Mouse (Mus musculus) forebrain, embryonic 16.5 days (tissue): ENCODE data around the gene Uhrf1bp1. TPM values are rescaled to one million over a fixed set of nuclear protein-coding genes. Genes with fewer than 3 reads are reported as not detected.

Experiments used
- ATAC-seq: fragments of 200-750 bp; cut with Nextera tagmentation; 2 replicates; pipeline ENCODE4 v1.8.0; 2017; ENCODE audit warnings: mild to moderate bottlenecking, moderate library complexity
- H3K27ac ChIP-seq: fragments of 300-500 bp; sonication (generic); 2 replicates; pipeline ENCODE4 v1.5.1; 2014; ENCODE audit warnings: low read length, control low read depth
- H3K27me3 ChIP-seq: fragments of 300-500 bp; sonication (generic); replicated peaks from 2 replicates; pipeline ENCODE4 v1.6.1; 2014; ENCODE audit warnings: low read length; ENCODE audit not compliant: control insufficient read depth, insufficient read depth
- H3K36me3 ChIP-seq: fragments of 300-500 bp; sonication (generic); 2 replicates; pipeline ENCODE4 v1.6.1; 2014; ENCODE audit not compliant: control insufficient read depth, insufficient read depth
- H3K4me1 ChIP-seq: fragments of 300-500 bp; sonication (generic); replicated peaks from 2 replicates; pipeline ENCODE4 v1.6.1; 2014; ENCODE audit warnings: low read length; ENCODE audit not compliant: control insufficient read depth, insufficient read depth
- H3K4me2 ChIP-seq: fragments of 300-500 bp; sonication (generic); 2 replicates; pipeline ENCODE4 v1.6.1; 2014; ENCODE audit warnings: mild to moderate bottlenecking, low read length, control low read depth
- H3K4me3 ChIP-seq: fragments of 300-500 bp; sonication (generic); replicated peaks from 2 replicates; pipeline ENCODE4 v1.5.1; 2014; ENCODE audit warnings: mild to moderate bottlenecking, low read length, control low read depth
- H3K9ac ChIP-seq: fragments of 300-500 bp; sonication (generic); replicated peaks from 2 replicates; pipeline ENCODE4 v1.6.1; 2014; ENCODE audit warnings: low read depth, low read length, control low read depth
- H3K9me3 ChIP-seq: fragments of 300-500 bp; sonication (generic); 2 replicates; pipeline ENCODE4 v1.6.1; 2016; ENCODE audit warnings: low read length; ENCODE audit not compliant: control insufficient read depth
- WGBS: fragments of 180-500 bp; shearing (Covaris S2); extraction: QIAGEN DNeasy Blood & Tissue Kit; methylation state at CpG from one replicate; pipeline ENCODE4 v1.1.7; 2014; 5-methylcytosine and 5-hydroxymethylcytosine counted together
- polyA plus RNA-seq: library from polyadenylated mRNA; unstranded; fragments of >200 nt; fragmentation: Nextera tagmentation; extraction: Ambion mirVana; gene quantifications from 2 replicates; pipeline ENCODE4 v1.2.1, GENCODE M21; 2015

Uhrf1bp1 gene
- polyA plus RNA-seq, 1 experiment from 2014 or later: 6.8 TPM

DNA sequence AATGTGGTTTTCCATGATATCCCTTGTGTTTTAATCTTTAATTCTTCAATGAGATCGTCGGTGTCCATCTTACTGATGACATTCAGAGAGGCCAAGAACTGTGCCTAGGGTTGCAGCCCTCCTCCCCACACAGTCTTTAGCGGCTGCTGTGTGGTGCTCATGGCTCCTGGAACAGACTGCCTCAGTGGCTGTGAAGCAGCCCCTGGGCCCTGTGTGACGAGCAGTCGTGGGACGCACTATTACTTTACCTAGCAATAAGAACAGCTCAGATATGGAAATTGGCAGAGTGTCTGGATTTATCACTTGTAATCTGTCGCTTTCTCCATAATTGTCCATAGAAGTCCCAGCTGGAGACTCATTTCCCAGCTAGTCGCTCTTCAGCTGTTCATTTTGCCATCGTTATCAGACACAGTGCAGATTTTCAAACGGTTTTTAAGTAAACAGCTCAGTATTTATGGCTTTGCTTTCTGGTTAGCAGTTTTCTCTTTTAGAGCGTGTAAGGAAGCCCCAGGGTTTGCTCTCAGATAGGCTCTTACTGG lies 66.0 kb downstream of the Uhrf1bp1 start:
- Histone ChIP-seq H3K4me1 (peaks cover 11% of the 10 kb centered on the region), H3K36me3 (no peaks in the 10 kb centered on the region), H3K27me3 (no peaks in the 10 kb centered on the region), H3K9ac (no peak overlapping the region), H3K4me2 (no peak overlapping the region), H3K27ac (peak overlapping the region; percentile 56), H3K9me3 (no peaks in the 10 kb centered on the region), H3K4me3 (no peak overlapping the region)
- ATAC-seq: no peak
- WGBS: 63% methylated on average over 11 of the region's 11 CpGs

DNA sequence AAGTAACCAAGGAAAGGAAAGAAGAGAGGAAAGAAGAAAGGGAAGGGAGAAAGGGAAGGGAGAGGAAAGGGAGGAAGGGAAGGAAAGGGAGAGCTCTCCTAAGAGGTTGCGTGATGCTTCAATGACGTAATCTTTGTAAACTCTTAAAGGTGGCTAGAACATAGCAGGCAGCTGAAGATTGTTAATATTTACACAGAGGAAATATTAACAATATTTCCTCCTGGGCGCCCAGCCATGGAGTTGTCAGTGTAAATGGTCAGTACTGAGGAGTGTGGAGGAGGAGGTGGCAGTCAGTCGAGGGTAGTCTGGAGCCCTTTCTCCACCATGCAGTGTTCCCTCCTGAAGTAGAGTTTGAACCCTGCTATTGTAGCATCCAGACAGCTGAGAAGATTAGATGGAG lies 68.8 kb downstream of the Uhrf1bp1 start:
- WGBS: 87% methylated on average over 4 of the region's 4 CpGs
- ATAC-seq: no peak
- no peaks in the 10 kb centered on the region for H3K36me3 ChIP-seq

DNA sequence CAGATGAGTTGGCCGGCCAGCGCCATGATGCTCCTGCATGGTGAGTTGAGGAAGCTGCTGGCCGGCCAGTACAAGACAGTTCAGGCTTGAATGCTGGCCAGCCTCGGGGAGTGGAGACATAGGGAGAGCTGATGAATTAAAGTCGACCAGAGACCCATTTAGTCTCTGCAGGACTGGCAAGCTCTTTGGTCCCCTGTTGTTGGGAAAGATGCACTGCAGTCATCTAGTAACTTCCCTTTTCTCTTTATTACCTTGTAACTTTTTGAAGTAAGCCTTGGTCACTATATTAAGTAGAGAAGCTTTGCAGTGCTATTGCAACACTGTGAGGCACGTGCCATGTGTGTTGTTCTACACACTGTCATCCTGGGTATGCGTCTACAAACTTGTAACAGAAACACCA lies 69.3 kb downstream of the Uhrf1bp1 start:
- Histone ChIP-seq H3K4me2 (no peak overlapping the region), H3K36me3 (no peaks in the 10 kb centered on the region), H3K9ac (no peak overlapping the region), H3K27ac (no peak overlapping the region), H3K27me3 (no peaks in the 10 kb centered on the region), H3K4me3 (no peak overlapping the region), H3K4me1 (peaks cover 11% of the 10 kb centered on the region), H3K9me3 (no peaks in the 10 kb centered on the region)
- 79% methylated on average over 7 of the region's 7 CpGs for WGBS
- no peak for ATAC-seq

More for the DNA sequence above, 68.8 kb downstream of the Uhrf1bp1 start:
- Histone ChIP-seq H3K4me2 (no peak overlapping the region), H3K27me3 (no peaks in the 10 kb centered on the region), H3K9me3 (no peaks in the 10 kb centered on the region), H3K9ac (no peak overlapping the region), H3K27ac (no peak overlapping the region), H3K4me3 (no peak overlapping the region), H3K4me1 (peaks cover 11% of the 10 kb centered on the region)

DNA sequence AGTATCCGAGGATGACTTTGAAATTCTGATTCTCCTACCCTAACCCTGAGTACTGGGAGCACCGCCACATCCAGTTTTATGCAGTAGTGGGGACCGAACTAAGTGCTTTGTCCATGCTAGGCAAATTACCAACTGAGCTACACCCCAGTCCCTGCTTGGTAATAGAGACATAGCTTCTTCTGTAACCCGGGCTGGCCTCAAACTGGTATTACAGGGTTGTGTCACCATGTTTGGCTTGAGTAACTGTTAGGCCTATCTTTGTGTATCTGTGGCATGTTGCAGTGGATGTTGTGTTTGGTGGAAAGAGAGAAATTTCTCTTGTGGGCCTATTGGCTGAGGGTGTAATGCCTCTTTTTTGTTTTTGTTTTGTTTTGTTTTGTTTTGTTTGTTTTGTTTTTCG lies 74.0 kb downstream of the Uhrf1bp1 start:
- H3K4me1 ChIP-seq: 0 out of 2 replicates have a peak, but pooled peaks cover 6% of the 10 kb centered on the region
- 93% methylated on average over 5 of the region's 5 CpGs for WGBS
- ATAC-seq: no peak
- H3K27ac ChIP-seq: no peak overlapping the region
- no peak overlapping the region for H3K4me3 ChIP-seq
- no peak overlapping the region for H3K4me2 ChIP-seq
- H3K9me3 ChIP-seq: no peaks in the 10 kb centered on the region
- no peaks in the 10 kb centered on the region for H3K36me3 ChIP-seq
- H3K27me3 ChIP-seq: no peaks in the 10 kb centered on the region
- no peak overlapping the region for H3K9ac ChIP-seq

DNA sequence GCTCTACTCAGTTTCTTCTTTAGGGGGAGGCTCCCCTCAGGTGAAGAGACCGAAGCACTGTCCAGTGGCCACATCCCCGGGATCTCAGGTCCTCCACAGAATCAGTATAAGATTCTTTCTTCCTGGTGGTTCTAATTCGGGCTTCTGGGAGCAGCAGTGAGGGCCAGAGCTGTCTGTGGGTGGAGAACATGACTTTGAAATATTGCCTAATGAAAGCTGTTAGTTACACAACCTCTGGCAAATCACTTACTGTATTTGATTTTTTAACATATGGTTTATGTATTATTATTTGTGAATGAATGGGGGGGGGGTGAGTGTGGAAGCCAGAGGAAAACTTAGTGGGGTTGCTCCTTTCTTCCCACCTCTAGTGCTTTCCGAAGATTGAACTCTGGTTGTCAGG lies 75.6 kb downstream of the Uhrf1bp1 start:
- no peaks in the 10 kb centered on the region for H3K36me3 ChIP-seq
- H3K9ac ChIP-seq: no peak overlapping the region
- H3K4me1 ChIP-seq: 0 out of 2 replicates have a peak, but pooled peaks cover 1% of the 10 kb centered on the region
- no peaks in the 10 kb centered on the region for H3K9me3 ChIP-seq
- no peaks in the 10 kb centered on the region for H3K27me3 ChIP-seq
- 89% methylated on average over 4 of the region's 4 CpGs for WGBS
- no peak for ATAC-seq
- H3K27ac ChIP-seq: no peak overlapping the region
- H3K4me2 ChIP-seq: no peak overlapping the region
- no peak overlapping the region for H3K4me3 ChIP-seq

DNA sequence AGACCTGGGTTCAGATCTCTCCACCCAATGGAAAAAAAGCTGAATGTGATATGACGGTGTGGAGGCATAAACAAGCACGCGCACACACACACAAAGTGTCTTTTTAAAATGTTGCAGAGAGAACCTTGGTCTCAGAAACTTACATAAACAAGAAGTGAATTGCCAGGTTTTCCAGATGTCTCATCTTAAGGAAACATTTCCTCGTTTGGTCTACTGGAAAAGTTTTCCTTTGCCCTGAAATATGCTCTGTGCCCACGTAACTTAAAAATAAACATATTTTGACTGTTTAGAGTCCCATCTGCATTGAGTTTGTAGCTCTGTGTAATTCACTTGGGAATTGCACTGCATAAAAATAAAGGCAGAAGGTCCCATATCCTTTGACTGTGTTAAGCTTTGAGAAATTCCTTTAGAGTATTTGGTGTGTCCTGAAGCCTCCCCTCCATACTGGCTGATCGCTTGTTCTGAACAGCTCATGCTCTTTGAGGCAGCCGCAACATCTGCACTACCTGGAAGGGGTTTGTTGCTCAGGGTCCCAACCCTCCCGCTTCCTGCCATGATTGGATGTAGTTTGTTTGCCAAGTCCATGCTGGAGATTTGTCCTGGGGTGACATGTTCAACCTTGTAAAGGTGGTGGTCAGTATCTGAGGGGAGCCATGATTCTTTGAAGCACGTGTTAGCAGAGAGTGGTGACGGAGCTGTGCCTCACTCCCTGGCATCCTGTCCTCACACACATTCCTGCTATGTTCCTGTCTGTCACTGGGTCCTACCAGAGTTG lies 78.1 kb downstream of the Uhrf1bp1 start:
- no peaks in the 10 kb centered on the region for H3K27me3 ChIP-seq
- WGBS: 93% methylated on average over 10 of the region's 10 CpGs
- H3K4me3 ChIP-seq: no peak overlapping the region
- no peaks in the 10 kb centered on the region for H3K36me3 ChIP-seq
- H3K4me2 ChIP-seq: no peak overlapping the region
- no peak overlapping the region for H3K27ac ChIP-seq
- peaks cover 11% of the 10 kb centered on the region for H3K4me1 ChIP-seq
- no peaks in the 10 kb centered on the region for H3K9me3 ChIP-seq
- no peak overlapping the region for H3K9ac ChIP-seq
- no peak for ATAC-seq

DNA sequence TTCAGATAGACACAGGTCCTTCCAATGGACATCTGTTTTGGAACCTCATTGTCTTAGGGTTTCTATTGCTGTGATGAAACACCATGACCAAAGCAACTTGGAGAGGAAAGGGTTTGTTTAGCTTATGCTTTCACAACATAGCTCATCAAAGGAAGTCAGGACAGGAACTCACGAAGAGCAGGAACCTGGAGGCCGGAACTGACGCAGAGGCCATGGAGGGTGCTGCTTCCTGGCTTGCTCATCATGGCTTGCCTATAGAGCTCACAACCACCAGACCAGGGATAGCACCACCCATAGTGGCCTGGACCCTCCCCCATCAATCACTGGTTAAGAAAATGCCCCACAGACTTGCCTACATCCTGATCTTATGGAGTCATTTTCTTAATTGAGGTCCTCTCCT lies 78.8 kb downstream of the Uhrf1bp1 start:
- H3K36me3 ChIP-seq: no peaks in the 10 kb centered on the region
- 96% methylated on average over 3 of the region's 3 CpGs for WGBS
- H3K27me3 ChIP-seq: no peaks in the 10 kb centered on the region
- ATAC-seq: no peak
- peaks cover 14% of the 10 kb centered on the region for H3K4me1 ChIP-seq
- H3K27ac ChIP-seq: no peak overlapping the region
- no peaks in the 10 kb centered on the region for H3K9me3 ChIP-seq
- no peak overlapping the region for H3K4me2 ChIP-seq
- no peak overlapping the region for H3K4me3 ChIP-seq
- no peak overlapping the region for H3K9ac ChIP-seq

DNA sequence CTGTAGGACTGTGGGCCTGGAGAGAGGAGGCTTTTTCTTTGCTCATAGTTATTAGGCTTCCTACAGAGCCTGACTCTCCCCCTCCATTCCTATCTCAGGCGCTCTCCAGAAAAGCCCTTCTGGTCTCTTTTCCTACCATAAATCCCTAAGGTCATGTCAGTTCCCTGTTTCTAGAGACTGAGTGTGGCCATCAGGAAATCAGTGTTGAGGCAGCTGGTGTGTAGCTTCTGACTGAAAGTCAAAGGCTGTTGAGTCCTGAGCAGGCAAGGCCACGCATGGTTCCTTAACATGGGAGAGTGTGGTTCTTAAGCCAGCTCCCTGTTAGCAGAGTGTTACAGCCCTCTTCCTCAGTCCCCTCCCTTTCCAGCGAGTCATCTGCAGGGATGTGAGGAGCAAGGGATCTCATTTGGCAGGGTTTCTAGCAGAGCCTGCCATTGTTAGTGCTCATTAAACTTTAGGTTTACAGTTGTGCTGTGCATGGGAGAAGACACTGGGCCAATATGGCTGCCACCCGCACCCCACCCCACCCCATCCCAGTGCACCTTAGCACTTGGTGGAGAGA lies 80.9 kb downstream of the Uhrf1bp1 start:
- Histone ChIP-seq H3K4me3 (no peak overlapping the region), H3K4me1 (peaks cover 22% of the 10 kb centered on the region), H3K4me2 (no peak overlapping the region), H3K9ac (no peak overlapping the region), H3K36me3 (no peaks in the 10 kb centered on the region), H3K27ac (no peak overlapping the region), H3K9me3 (no peaks in the 10 kb centered on the region), H3K27me3 (no peaks in the 10 kb centered on the region)
- WGBS: 82% methylated on average over 4 of the region's 4 CpGs
- no peak for ATAC-seq

DNA sequence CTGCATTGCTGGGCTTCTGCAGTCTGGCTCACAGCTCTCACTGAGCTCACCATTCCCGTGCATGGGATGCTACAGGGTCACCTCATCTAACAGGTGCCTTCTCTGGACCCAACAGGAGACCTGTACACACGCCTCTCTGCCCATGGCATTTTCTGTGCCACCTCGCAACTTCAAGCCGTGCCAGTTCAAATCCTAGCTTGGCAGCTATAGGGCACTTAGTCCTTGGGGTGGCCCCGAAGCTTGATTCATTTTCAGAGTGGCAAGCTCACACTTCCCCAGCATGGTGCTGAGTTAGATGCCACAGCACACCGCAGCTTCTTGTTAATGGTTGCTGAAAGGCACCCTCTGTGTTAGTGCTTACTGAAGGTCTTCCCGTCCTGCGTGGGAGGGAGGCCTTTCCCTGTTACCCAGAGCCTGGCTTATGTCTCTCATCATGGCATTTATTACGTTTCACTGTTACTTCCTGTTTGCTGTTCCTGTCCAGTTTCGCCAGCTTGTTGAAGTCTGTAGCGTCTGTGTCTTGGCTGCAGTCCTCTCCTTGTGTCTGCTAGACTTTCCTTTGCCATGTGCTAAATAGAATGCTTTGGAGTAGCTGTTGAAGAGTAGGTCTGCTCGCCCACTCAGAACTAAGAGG lies 82.0 kb downstream of the Uhrf1bp1 start:
- ATAC-seq: no peak
- Histone ChIP-seq H3K9me3 (no peaks in the 10 kb centered on the region), H3K9ac (no peak overlapping the region), H3K27me3 (no peaks in the 10 kb centered on the region), H3K27ac (no peak overlapping the region; the same call in 1 of the 2 replicates), H3K4me2 (no peak overlapping the region), H3K4me3 (no peak overlapping the region), H3K36me3 (no peaks in the 10 kb centered on the region), H3K4me1 (peaks cover 22% of the 10 kb centered on the region)
- 71% methylated on average over 12 of the region's 12 CpGs for WGBS
